Mouse (Mus musculus) stomach, postnatal 0 days (tissue): Measurements from ENCODE around the gene Lancl2.

ENCODE experiments used
- CTCF ChIP-seq: IDR thresholded peaks from 2 replicates; pipeline ENCODE4 v1.5.1; 2016; ENCODE audit warnings: antibody characterized with exemption, low read depth, mild to moderate bottlenecking, moderate library complexity
- EP300 ChIP-seq: optimal IDR thresholded peaks from 2 replicates; pipeline ENCODE3; 2016; ENCODE audit warnings: antibody characterized with exemption

DNA sequence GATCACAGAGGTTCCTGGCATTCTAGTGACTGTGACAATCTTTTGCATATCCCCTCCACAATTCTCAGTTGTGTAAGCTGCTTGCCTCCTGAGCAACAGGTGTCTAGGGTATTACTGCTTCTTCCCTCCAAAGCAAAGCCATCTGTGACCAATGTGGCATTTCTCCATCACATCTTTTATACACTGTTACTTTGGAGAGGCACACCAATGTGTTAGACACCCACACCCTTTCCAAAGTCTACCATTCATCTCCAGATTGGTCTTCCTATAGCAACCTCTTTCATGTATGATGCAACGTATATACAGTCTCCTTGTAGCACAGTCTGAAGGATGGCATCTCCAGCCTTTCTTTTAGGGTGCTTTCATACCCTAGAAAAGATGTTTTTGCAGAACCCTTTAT, 80.3 kb downstream of the Lancl2 start:
- TF ChIP-seq EP300 (no peak), CTCF (no peak)
